Mouse (Mus musculus) forebrain, embryonic 10.5 days (tissue): ENCODE measurements around the gene Pla2g7. TPM values are rescaled to one million over a fixed set of nuclear protein-coding genes. Genes with fewer than 3 reads are reported as not detected.
"Not testable (repeated sequence)": the region's sequence is repeated elsewhere in the genome, so short reads cannot be mapped to it uniquely, and the experiment has no call there.

Experiments used
- DNase-seq: peaks from one replicate; pipeline ENCODE4 v3.0.0-alpha.2; 2017; ENCODE audit warnings: low spot score; ENCODE audit errors: extremely low spot score
- H3K27ac ChIP-seq: fragments of 300-500 bp; sonication (generic); 2 replicates; pipeline ENCODE4 v1.5.1; 2016; ENCODE audit warnings: mild to moderate bottlenecking
- H3K27me3 ChIP-seq: fragments of 300-500 bp; sonication (generic); 2 replicates; pipeline ENCODE4 v1.6.1; 2016; ENCODE audit warnings: mild to moderate bottlenecking; ENCODE audit not compliant: poor library complexity, severe bottlenecking
- H3K36me3 ChIP-seq: fragments of 300-500 bp; sonication (generic); replicated peaks from 2 replicates; pipeline ENCODE4 v1.6.1; 2016; ENCODE audit warnings: mild to moderate bottlenecking, moderate library complexity
- H3K4me1 ChIP-seq: fragments of 300-500 bp; sonication (generic); 2 replicates; pipeline ENCODE4 v1.6.1; 2016
- H3K4me3 ChIP-seq: fragments of 300-500 bp; sonication (generic); 2 replicates; pipeline ENCODE4 v1.5.1; 2016; ENCODE audit warnings: mild to moderate bottlenecking, moderate library complexity
- H3K9me3 ChIP-seq: fragments of 300-500 bp; sonication (generic); 2 replicates; pipeline ENCODE4 v1.6.1; 2016; ENCODE audit warnings: mild to moderate bottlenecking, moderate library complexity
- WGBS: fragments of 180-500 bp; shearing (Covaris S2); methylation state at CpG from one replicate; pipeline ENCODE4 v1.1.7; 2016; 5-methylcytosine and 5-hydroxymethylcytosine counted together
- polyA plus RNA-seq: library from polyadenylated mRNA; unstranded; fragments of >200 nt; fragmentation: Nextera tagmentation; extraction: Ambion mirVana; gene quantifications from 2 replicates; pipeline ENCODE4 v1.2.1, GENCODE M21; 2016

Gene Pla2g7
- 2.6 and 3.8 TPM in 2 replicates for polyA plus RNA-seq

- Histone ChIP-seq H3K36me3 (no peaks in the 10 kb centered on the region), H3K27ac (peak within 1 kb of the TSS; percentile 76), H3K27me3 (peaks cover 9% of the 10 kb centered on the region), H3K4me1 (peaks cover 27% of the 10 kb centered on the region), H3K9me3 (no peaks in the 10 kb centered on the region), H3K4me3 (peak within 1 kb of the TSS; percentile 52)
- WGBS: under 1% methylated on average over 34 of the region's 34 CpGs
- peak; percentile 57 for DNase-seq
Observed at GRCm38 (mm10) chr17:43567992-43568888, at the start of gene Pla2g7. Gene Pla2g7 (plus strand): TSS chr17:43568098.

- peak; percentile 60 for DNase-seq
- WGBS: 32% methylated on average over 18 of the region's 18 CpGs
- Histone ChIP-seq H3K27ac (no peak overlapping the region), H3K4me1 (no peaks in the 10 kb centered on the region), H3K9me3 (peaks cover 3% of the 10 kb centered on the region; the same call in 1 of the 2 replicates), H3K4me3 (no peak overlapping the region), H3K27me3 (no peaks in the 10 kb centered on the region), H3K36me3 (no peaks in the 10 kb centered on the region)
Observed at GRCm38 (mm10) chr17:43518644-43519409, 49.1 kb upstream of the Pla2g7 start.

GRCm38 (mm10) chr17:43520166-43520565 lies 47.7 kb upstream of the Pla2g7 start:
- Histone ChIP-seq H3K27ac (no peak overlapping the region), H3K27me3 (no peaks in the 10 kb centered on the region), H3K9me3 (peaks cover under 1% of the 10 kb centered on the region; the same call in 1 of the 2 replicates), H3K4me3 (no peak overlapping the region), H3K36me3 (no peaks in the 10 kb centered on the region), H3K4me1 (no peaks in the 10 kb centered on the region)
- 92% methylated on average over 3 of the region's 3 CpGs for WGBS
- DNase-seq: no peak

GRCm38 (mm10) chr17:43530507-43530906 lies 37.4 kb upstream of the Pla2g7 start:
- DNase-seq: no peak
- peaks cover 18% of the 10 kb centered on the region for H3K4me1 ChIP-seq

GRCm38 (mm10) chr17:43531192-43531591 lies 36.7 kb upstream of the Pla2g7 start:
- H3K36me3 ChIP-seq: no peaks in the 10 kb centered on the region
- no peak overlapping the region for H3K27ac ChIP-seq
- peaks cover 18% of the 10 kb centered on the region for H3K4me1 ChIP-seq
- peaks cover 6% of the 10 kb centered on the region; the same call in 1 of the 2 replicates for H3K9me3 ChIP-seq
- DNase-seq: no peak
- WGBS: 92% methylated on average over 4 of the region's 4 CpGs
- H3K4me3 ChIP-seq: no peak overlapping the region
- H3K27me3 ChIP-seq: peaks cover 12% of the 10 kb centered on the region

More at GRCm38 (mm10) chr17:43530507-43530906, 37.4 kb upstream of the Pla2g7 start:
- Histone ChIP-seq H3K27ac (no peak overlapping the region), H3K9me3 (peaks cover 10% of the 10 kb centered on the region; the same call in 1 of the 2 replicates), H3K36me3 (no peaks in the 10 kb centered on the region), H3K27me3 (peaks cover 5% of the 10 kb centered on the region), H3K4me3 (no peak overlapping the region)
- WGBS: 93% methylated on average over 2 of the region's 2 CpGs

GRCm38 (mm10) chr17:43534362-43535222 lies 33.3 kb upstream of the Pla2g7 start:
- peak; percentile 74 for DNase-seq
- peaks cover 22% of the 10 kb centered on the region for H3K27me3 ChIP-seq
- no peaks in the 10 kb centered on the region for H3K36me3 ChIP-seq
- peak overlapping the region; percentile 76 for H3K27ac ChIP-seq
- peaks cover 18% of the 10 kb centered on the region for H3K4me1 ChIP-seq
- H3K9me3 ChIP-seq: no peaks in the 10 kb centered on the region
- H3K4me3 ChIP-seq: peak overlapping the region; percentile 41
- 11% methylated on average over 23 of the region's 23 CpGs for WGBS

- WGBS: 92% methylated on average over 6 of the region's 6 CpGs
- not testable (repeated sequence) for DNase-seq, H3K27ac ChIP-seq, H3K9me3 ChIP-seq, H3K36me3 ChIP-seq, H3K4me3 ChIP-seq
- Histone ChIP-seq H3K27me3 (peaks cover 22% of the 10 kb centered on the region), H3K4me1 (peaks cover 18% of the 10 kb centered on the region)
Observed at GRCm38 (mm10) chr17:43536841-43537240, 31.1 kb upstream of the Pla2g7 start.

- WGBS: 93% methylated on average over 3 of the region's 3 CpGs
Observed at GRCm38 (mm10) chr17:43538767-43539166, 29.1 kb upstream of the Pla2g7 start.

GRCm38 (mm10) chr17:43543539-43543938 lies 24.4 kb upstream of the Pla2g7 start, which contains the start of gene Ankrd66:
Gene Ankrd66 (minus strand): TSS chr17:43543639.
- 90% methylated on average over 1 of the region's 1 CpGs for WGBS
- DNase-seq: no peak

More at GRCm38 (mm10) chr17:43538767-43539166, 29.1 kb upstream of the Pla2g7 start:
- DNase-seq: no peak
- no peaks in the 10 kb centered on the region for H3K9me3 ChIP-seq
- H3K4me1 ChIP-seq: peaks cover 16% of the 10 kb centered on the region
- no peaks in the 10 kb centered on the region for H3K36me3 ChIP-seq
- no peak overlapping the region for H3K4me3 ChIP-seq
- H3K27me3 ChIP-seq: peaks cover 19% of the 10 kb centered on the region
- no peak overlapping the region for H3K27ac ChIP-seq

GRCm38 (mm10) chr17:43544040-43544439 lies 23.9 kb upstream of the Pla2g7 start:
- Histone ChIP-seq H3K27ac (no peak overlapping the region), H3K27me3 (no peaks in the 10 kb centered on the region), H3K4me1 (no peaks in the 10 kb centered on the region), H3K9me3 (no peaks in the 10 kb centered on the region), H3K36me3 (no peaks in the 10 kb centered on the region), H3K4me3 (no peak overlapping the region)
- WGBS: 87% methylated on average over 4 of the region's 4 CpGs
- DNase-seq: no peak

More at GRCm38 (mm10) chr17:43543539-43543938, 24.4 kb upstream of the Pla2g7 start, which contains the start of gene Ankrd66:
- no peaks in the 10 kb centered on the region for H3K27me3 ChIP-seq
- no peak within 1 kb of the TSS for H3K4me3 ChIP-seq
- H3K9me3 ChIP-seq: no peaks in the 10 kb centered on the region
- no peaks in the 10 kb centered on the region for H3K4me1 ChIP-seq
- no peak within 1 kb of the TSS for H3K27ac ChIP-seq
- H3K36me3 ChIP-seq: no peaks in the 10 kb centered on the region

GRCm38 (mm10) chr17:43551122-43551630 lies 16.7 kb upstream of the Pla2g7 start:
- Histone ChIP-seq H3K4me3 (no peak overlapping the region), H3K9me3 (no peaks in the 10 kb centered on the region), H3K27ac (peak overlapping the region; percentile 58), H3K27me3 (no peaks in the 10 kb centered on the region), H3K4me1 (peaks cover 16% of the 10 kb centered on the region), H3K36me3 (no peaks in the 10 kb centered on the region)
- WGBS: 44% methylated on average over 3 of the region's 3 CpGs
- DNase-seq: peak; percentile 21
